Comparison of ENCODE assay signal across 16 mouse cellular contexts in the genomic region with DNA sequence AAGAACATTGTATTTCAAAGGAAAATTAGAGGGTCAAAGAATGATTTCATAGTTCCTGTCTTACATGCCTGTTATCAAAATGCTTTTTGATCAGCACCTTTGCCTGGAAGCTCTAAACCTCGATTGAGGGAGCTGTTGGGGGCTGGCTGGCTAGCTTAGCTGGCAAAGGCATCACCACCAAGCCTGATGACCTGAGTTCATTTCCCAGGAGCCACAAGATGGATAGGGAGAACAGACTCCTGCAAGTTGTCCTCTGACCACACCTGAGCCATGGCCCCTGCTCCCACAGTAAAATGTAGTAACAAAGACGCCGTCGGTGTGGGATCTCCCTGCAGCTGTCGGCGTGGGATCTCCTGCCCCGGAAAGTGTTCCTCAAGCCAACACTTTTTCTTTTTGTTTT. TPM values are rescaled to one million over a fixed set of nuclear protein-coding genes. Genes with fewer than 3 reads are reported as not detected.
A peak's percentile ranks its signal among the peaks of the same experiment; 100 is the strongest.
DNase-seq lines count a peak whose midpoint lies in the region; ATAC-seq lines count a peak whose summit lies in the region.
"Had no signal": no experiment of that assay in that cellular context is flagged by ENCODE, and none has a peak within 500 bp of the region (broad histone marks: within the 10 kb centered on the region; RNA-seq: fewer than 3 reads in every experiment).

No protein-coding gene starts in this region.

- H3K27ac ChIP-seq in hindbrain, embryonic 12.5 days: peak overlapping the region; percentile 30; the same call in 1 of the 2 replicates
- no peak overlapping the region for H3K27ac ChIP-seq in hindbrain, embryonic 16.5 days (ENCODE audit: low read depth, low read length)
- peak overlapping the region; percentile 54; the same call in 1 of the 2 replicates for H3K27ac ChIP-seq in neural tube, embryonic 13.5 days (replicated peaks)
- H3K27ac ChIP-seq: embryonic facial prominence, embryonic 13.5 days; forebrain, embryonic 12.5 days; heart, adult 2 months; heart, embryonic 15.5 days had no signal

- ATAC-seq in hindbrain, embryonic 12.5 days (ENCODE audit: low FRiP score): no peak
- no peak for ATAC-seq in hindbrain, embryonic 16.5 days
- no peak for ATAC-seq in neural tube, embryonic 13.5 days (ENCODE audit: low read depth)
- ATAC-seq: intestine, postnatal 0 days had no signal

- H3K4me3 ChIP-seq in hindbrain, embryonic 12.5 days: no peak overlapping the region
- H3K4me3 ChIP-seq in hindbrain, embryonic 16.5 days (ENCODE audit: low read length): no peak overlapping the region
- no peak overlapping the region for H3K4me3 ChIP-seq in neural tube, embryonic 13.5 days
- H3K4me3 ChIP-seq: embryonic facial prominence, embryonic 13.5 days; forebrain, embryonic 12.5 days; heart, adult 2 months; heart, embryonic 15.5 days had no signal

- 0 out of 2 replicates have a peak, but pooled peaks cover 3% of the 10 kb centered on the region for H3K27me3 ChIP-seq in hindbrain, embryonic 12.5 days
- H3K27me3 ChIP-seq in hindbrain, embryonic 16.5 days (replicated peaks; ENCODE audit: control insufficient read depth, insufficient read depth, low read length): no peaks in the 10 kb centered on the region
- no peaks in the 10 kb centered on the region for H3K27me3 ChIP-seq in neural tube, embryonic 13.5 days
- H3K27me3 ChIP-seq: embryonic facial prominence, embryonic 13.5 days; forebrain, embryonic 12.5 days; heart, embryonic 15.5 days had no signal

- no peaks in the 10 kb centered on the region for H3K9me3 ChIP-seq in hindbrain, embryonic 12.5 days (replicated peaks)
- no peaks in the 10 kb centered on the region for H3K9me3 ChIP-seq in hindbrain, embryonic 16.5 days (ENCODE audit: control insufficient read depth, low read length)
- H3K9me3 ChIP-seq in neural tube, embryonic 13.5 days: no peaks in the 10 kb centered on the region
- H3K9me3 ChIP-seq: embryonic facial prominence, embryonic 13.5 days; forebrain, embryonic 12.5 days; G1E; heart, embryonic 15.5 days had no signal

- WGBS in hindbrain, embryonic 12.5 days: 86% methylated on average over 7 of the region's 7 CpGs
- WGBS in hindbrain, embryonic 16.5 days: 78% methylated on average over 7 of the region's 7 CpGs
- 90% methylated on average over 7 of the region's 7 CpGs for WGBS in neural tube, embryonic 13.5 days

- H3K4me2 ChIP-seq in hindbrain, embryonic 12.5 days (replicated peaks): no peak overlapping the region
- no peak overlapping the region for H3K4me2 ChIP-seq in hindbrain, embryonic 16.5 days (ENCODE audit: low read length)
- H3K4me2 ChIP-seq in neural tube, embryonic 13.5 days: no peak overlapping the region
- H3K4me2 ChIP-seq: forebrain, embryonic 12.5 days; heart, embryonic 11.5 days; heart, embryonic 15.5 days had no signal

- no peaks in the 10 kb centered on the region for H3K36me3 ChIP-seq in hindbrain, embryonic 12.5 days
- no peaks in the 10 kb centered on the region for H3K36me3 ChIP-seq in hindbrain, embryonic 16.5 days (ENCODE audit: control insufficient read depth, insufficient read depth, low read length)
- H3K36me3 ChIP-seq in neural tube, embryonic 13.5 days: no peaks in the 10 kb centered on the region
- H3K36me3 ChIP-seq: embryonic facial prominence, embryonic 13.5 days; forebrain, embryonic 12.5 days; G1E; heart, embryonic 15.5 days had no signal

- no peak overlapping the region for H3K9ac ChIP-seq in hindbrain, embryonic 12.5 days
- no peak overlapping the region for H3K9ac ChIP-seq in hindbrain, embryonic 16.5 days (ENCODE audit: low read depth, low read length)
- no peak overlapping the region for H3K9ac ChIP-seq in neural tube, embryonic 13.5 days
- H3K9ac ChIP-seq: embryonic facial prominence, embryonic 13.5 days; forebrain, embryonic 12.5 days; heart, embryonic 15.5 days had no signal

- H3K4me1 ChIP-seq in hindbrain, embryonic 12.5 days: no peaks in the 10 kb centered on the region
- peaks cover 4% of the 10 kb centered on the region; the same call in 1 of the 2 replicates for H3K4me1 ChIP-seq in hindbrain, embryonic 16.5 days (ENCODE audit: control insufficient read depth, insufficient read depth, low read depth, low read length)
- H3K4me1 ChIP-seq in neural tube, embryonic 13.5 days (replicated peaks): peaks cover 14% of the 10 kb centered on the region
- H3K4me1 ChIP-seq: embryonic facial prominence, embryonic 13.5 days; forebrain, embryonic 12.5 days; heart, embryonic 15.5 days had no signal

- peak; percentile 22 for DNase-seq in cerebellum, adult 11-12 months
- no peak for DNase-seq in cerebellum, adult 11 months
- no peak for DNase-seq in neural tube, embryonic 10.5 days (ENCODE audit: extremely low spot score, low spot score)
- no peak for DNase-seq in yolk sac, embryonic 10.5 days (ENCODE audit: low spot score)
- DNase-seq: adrenal gland, adult 8-10 months; gastrocnemius, postnatal 10 days; heart, adult 2 months had no signal

RNA-seq across cellular contexts. Expression of gene Trp53bp2, which starts 32.1 kb away (rescaled TPM):
- polyA plus RNA-seq in hindbrain, embryonic 12.5 days (2016; fragmentation: Nextera tagmentation; extraction: Ambion mirVana): 31.9 and 32.7 TPM in 2 replicates
- 13.8 and 17.8 TPM in 2 replicates for polyA plus RNA-seq in hindbrain, embryonic 16.5 days (2015; fragmentation: Nextera tagmentation; extraction: Ambion mirVana)
- 21.1 and 24.9 TPM in 2 replicates for polyA plus RNA-seq in neural tube, embryonic 13.5 days (2015; fragmentation: Nextera tagmentation; extraction: Ambion mirVana)

RNA-seq across cellular contexts. Expression of gene Fbxo28, which starts 35.4 kb away (rescaled TPM):
- 35.9 and 36.5 TPM in 2 replicates for polyA plus RNA-seq in hindbrain, embryonic 12.5 days (2016; fragmentation: Nextera tagmentation; extraction: Ambion mirVana)
- polyA plus RNA-seq in hindbrain, embryonic 16.5 days (2015; fragmentation: Nextera tagmentation; extraction: Ambion mirVana): 20.6 and 22.0 TPM in 2 replicates
- polyA plus RNA-seq in neural tube, embryonic 13.5 days (2015; fragmentation: Nextera tagmentation; extraction: Ambion mirVana): 27.2 and 28.1 TPM in 2 replicates
